Comparison of ENCODE assay signal across 8 mouse cellular contexts in genomic region chr1:23256630-23257001, GRCm38 (mm10).
DNase-seq lines count a peak whose midpoint lies in the region; ATAC-seq and TF ChIP-seq lines count a peak whose summit lies in the region.

No protein-coding gene starts in this region.

- TF ChIP-seq CTCF in G1E (IDR thresholded peaks at IDR 0.05; ENCODE audit: low read depth, low read length): no peak
- no peak for TF ChIP-seq CTCF in layer of hippocampus, adult 2 months (conservative IDR thresholded peaks at IDR 0.05)
- no peak for TF ChIP-seq CTCF in lung, embryonic 14.5 days (IDR thresholded peaks at IDR 0.05; ENCODE audit: low read depth)

- no peaks in the 10 kb centered on the region for H3K9me3 ChIP-seq in G1E (replicated peaks)
- no peaks in the 10 kb centered on the region for H3K9me3 ChIP-seq in forebrain, embryonic 15.5 days
- no peaks in the 10 kb centered on the region for H3K9me3 ChIP-seq in lung, embryonic 14.5 days (ENCODE audit: low read depth, low read length)

- H3K4me1 ChIP-seq in G1E (ENCODE audit: insufficient read depth, low read depth, low read length): peaks cover 35% of the 10 kb centered on the region
- H3K4me1 ChIP-seq in forebrain, embryonic 15.5 days: peaks cover 20% of the 10 kb centered on the region
- no peaks in the 10 kb centered on the region; the same call in 1 of the 2 replicates for H3K4me1 ChIP-seq in lung, embryonic 14.5 days (ENCODE audit: insufficient read depth)

- ATAC-seq in G1E (ENCODE audit: extremely low read depth, insufficient number of reproducible peaks, low FRiP score, poor library complexity, severe bottlenecking): peak; percentile 57
- ATAC-seq in forebrain, embryonic 15.5 days (replicated peaks): no peak
- ATAC-seq in lung, embryonic 14.5 days (ENCODE audit: insufficient read depth): peak; percentile 72; the same call in 1 of the 2 replicates

- H3K36me3 ChIP-seq in G1E (replicated peaks): peaks cover 3% of the 10 kb centered on the region
- no peaks in the 10 kb centered on the region for H3K36me3 ChIP-seq in forebrain, embryonic 15.5 days
- no peaks in the 10 kb centered on the region for H3K36me3 ChIP-seq in lung, embryonic 14.5 days (ENCODE audit: insufficient read depth)

- no peaks in the 10 kb centered on the region for H3K27me3 ChIP-seq in G1E (ENCODE audit: insufficient read depth, low read length)
- H3K27me3 ChIP-seq in forebrain, embryonic 15.5 days: no peaks in the 10 kb centered on the region
- H3K27me3 ChIP-seq in lung, embryonic 14.5 days (ENCODE audit: insufficient read depth, low read length): no peaks in the 10 kb centered on the region

- WGBS in forebrain, embryonic 15.5 days: under 1% methylated on average over 36 of the region's 45 CpGs
- WGBS in lung, embryonic 14.5 days: under 1% methylated on average over 44 of the region's 45 CpGs

- DNase-seq in G1E (ENCODE audit: low spot score): peak; percentile 29
- DNase-seq in cerebellum, adult 11-12 months: peak; percentile 82
- DNase-seq in heart, postnatal 25 days (ENCODE audit: low spot score): peak; percentile 67
- peak; percentile 58 to 66 for DNase-seq in layer of hippocampus, adult 2 months (ENCODE audit: low spot score in 2 of 2)
- DNase-seq in lung, embryonic 14.5 days: peak; percentile 81
- DNase-seq in ovary, postnatal 14 days (ENCODE audit: low spot score): peak; percentile 59
- DNase-seq in thymus, postnatal 10 days (ENCODE audit: low spot score in 2 of 2): peak; percentile 4 to 12

- H3K4me2 ChIP-seq in forebrain, embryonic 15.5 days (replicated peaks): peak overlapping the region; percentile 80
- H3K4me2 ChIP-seq in lung, embryonic 14.5 days: peak overlapping the region; percentile 79

- H3K9ac ChIP-seq in forebrain, embryonic 15.5 days (replicated peaks): peak overlapping the region; percentile 86
- peak overlapping the region; percentile 86 for H3K9ac ChIP-seq in lung, embryonic 14.5 days

- H3K4me3 ChIP-seq in G1E (ENCODE audit: low read depth, low read length): peak overlapping the region; percentile 85
- H3K4me3 ChIP-seq in forebrain, embryonic 15.5 days: peak overlapping the region; percentile 66
- H3K4me3 ChIP-seq in layer of hippocampus, adult 2 months: peak overlapping the region; percentile 78
- H3K4me3 ChIP-seq in lung, embryonic 14.5 days (ENCODE audit: low read depth, low read length): peak overlapping the region; percentile 76

- H3K27ac ChIP-seq in forebrain, embryonic 15.5 days (replicated peaks): peak overlapping the region; percentile 97
- H3K27ac ChIP-seq in layer of hippocampus, adult 2 months: peak overlapping the region; percentile 90
- H3K27ac ChIP-seq in lung, embryonic 14.5 days (ENCODE audit: low read depth): peak overlapping the region; percentile 89

- intact Hi-C loops in heart, postnatal 25 days (cut with DNase I): loop anchor here (2.0 to 5.0 kb wide), 3 partner anchors 16 to 69 kb away; no protein-coding TSS in a partner anchor

Comparison
In these comparisons a context has a peak if more than half of its experiments do, and no peak if none do; other contexts are left out.
1. DNase-seq: peak in every context shown above with its lines; median percentile 82 in cerebellum, adult 11-12 months; 81 in lung, embryonic 14.5 days; 67 in heart, postnatal 25 days; 62 in layer of hippocampus, adult 2 months; 59 in ovary, postnatal 14 days; 29 in G1E; 8 in thymus, postnatal 10 days.